Mouse (Mus musculus): Measurements from ENCODE around the gene Gm826. TPM values are rescaled to one million over a fixed set of nuclear protein-coding genes. Genes with fewer than 3 reads are reported as not detected.
A peak's percentile ranks its signal among the peaks of the same experiment; 100 is the strongest.

Gene Gm826
- polyA plus RNA-seq, 1 experiment from 2014 or later, result 0.50 TPM

GRCm38 (mm10) chr2:160339595-160339994, 5.6 kb upstream of the Gm826 start:
- no peaks in the 10 kb centered on the region for H3K9me3 ChIP-seq (ENCODE audit: control insufficient read depth, low read length)
- H3K9ac ChIP-seq (ENCODE audit: low read length), result no peak overlapping the region
- no peaks in the 10 kb centered on the region for H3K36me3 ChIP-seq (ENCODE audit: control insufficient read depth, insufficient read depth, low read length)
- H3K27ac ChIP-seq (ENCODE audit: low read length), result no peak overlapping the region
- H3K27me3 ChIP-seq (ENCODE audit: control insufficient read depth, insufficient read depth, low read depth, low read length), result no peaks in the 10 kb centered on the region
- H3K4me1 ChIP-seq (replicated peaks; ENCODE audit: control insufficient read depth, insufficient read depth, low read length), result no peaks in the 10 kb centered on the region
- 82% methylated on average over 5 of the region's 5 CpGs for WGBS
- ATAC-seq (ENCODE audit: low read depth), result no peak
- H3K4me3 ChIP-seq (ENCODE audit: low read length), result no peak overlapping the region
- no peak overlapping the region for H3K4me2 ChIP-seq (ENCODE audit: low read depth, low read length)

- H3K4me1 ChIP-seq (replicated peaks; ENCODE audit: control insufficient read depth, insufficient read depth, low read length), result peaks cover 6% of the 10 kb centered on the region; the same call in 1 of the 2 replicates
- no peaks in the 10 kb centered on the region for H3K9me3 ChIP-seq (ENCODE audit: control insufficient read depth, low read length)
- ATAC-seq (ENCODE audit: low read depth), result no peak
- no peak overlapping the region for H3K27ac ChIP-seq (ENCODE audit: low read length)
- WGBS, result 38% methylated on average over 2 of the region's 2 CpGs
- H3K36me3 ChIP-seq (ENCODE audit: control insufficient read depth, insufficient read depth, low read length), result no peaks in the 10 kb centered on the region
- H3K9ac ChIP-seq (ENCODE audit: low read length), result no peak overlapping the region
- H3K4me3 ChIP-seq (ENCODE audit: low read length), result no peak overlapping the region
- H3K4me2 ChIP-seq (ENCODE audit: low read depth, low read length), result no peak overlapping the region
- H3K27me3 ChIP-seq (ENCODE audit: control insufficient read depth, insufficient read depth, low read depth, low read length), result no peaks in the 10 kb centered on the region
Observed at GRCm38 (mm10) chr2:160336053-160336452, 2.1 kb upstream of the Gm826 start.

- peaks cover 6% of the 10 kb centered on the region; the same call in 1 of the 2 replicates for H3K4me1 ChIP-seq (replicated peaks; ENCODE audit: control insufficient read depth, insufficient read depth, low read length)
- H3K36me3 ChIP-seq (ENCODE audit: control insufficient read depth, insufficient read depth, low read length), result no peaks in the 10 kb centered on the region
- H3K27me3 ChIP-seq (ENCODE audit: control insufficient read depth, insufficient read depth, low read depth, low read length), result no peaks in the 10 kb centered on the region
- H3K9me3 ChIP-seq (ENCODE audit: control insufficient read depth, low read length), result no peaks in the 10 kb centered on the region
- 53% methylated on average over 1 of the region's 1 CpGs for WGBS
- no peak overlapping the region for H3K27ac ChIP-seq (ENCODE audit: low read length)
- no peak overlapping the region for H3K4me3 ChIP-seq (ENCODE audit: low read length)
- no peak overlapping the region for H3K4me2 ChIP-seq (ENCODE audit: low read depth, low read length)
- H3K9ac ChIP-seq (ENCODE audit: low read length), result no peak overlapping the region
- ATAC-seq (ENCODE audit: low read depth), result no peak
Observed at GRCm38 (mm10) chr2:160335043-160335442, 1.1 kb upstream of the Gm826 start.

- H3K9ac ChIP-seq (ENCODE audit: low read length), result no peak overlapping the region
- 77% methylated on average over 12 of the region's 12 CpGs for WGBS
Observed at GRCm38 (mm10) chr2:160332516-160333325, 1.2 kb downstream of the Gm826 start.

GRCm38 (mm10) chr2:160328886-160329285, 5.1 kb downstream of the Gm826 start:
- Histone ChIP-seq H3K4me3 (ENCODE audit: low read length) (no peak overlapping the region), H3K36me3 (ENCODE audit: control insufficient read depth, insufficient read depth, low read length) (no peaks in the 10 kb centered on the region), H3K9ac (ENCODE audit: low read length) (no peak overlapping the region), H3K4me2 (ENCODE audit: low read depth, low read length) (no peak overlapping the region), H3K9me3 (ENCODE audit: control insufficient read depth, low read length) (no peaks in the 10 kb centered on the region), H3K27ac (ENCODE audit: low read length) (no peak overlapping the region), H3K4me1 (replicated peaks; ENCODE audit: control insufficient read depth, insufficient read depth, low read length) (peaks cover 9% of the 10 kb centered on the region), H3K27me3 (ENCODE audit: control insufficient read depth, insufficient read depth, low read depth, low read length) (no peaks in the 10 kb centered on the region)
- 33% methylated on average over 9 of the region's 9 CpGs for WGBS
- no peak for ATAC-seq (ENCODE audit: low read depth)

More at GRCm38 (mm10) chr2:160332516-160333325, 1.2 kb downstream of the Gm826 start:
- no peaks in the 10 kb centered on the region for H3K9me3 ChIP-seq (ENCODE audit: control insufficient read depth, low read length)
- no peaks in the 10 kb centered on the region for H3K27me3 ChIP-seq (ENCODE audit: control insufficient read depth, insufficient read depth, low read depth, low read length)
- H3K4me1 ChIP-seq (replicated peaks; ENCODE audit: control insufficient read depth, insufficient read depth, low read length), result peaks cover 9% of the 10 kb centered on the region
- H3K4me3 ChIP-seq (ENCODE audit: low read length), result no peak overlapping the region
- no peaks in the 10 kb centered on the region for H3K36me3 ChIP-seq (ENCODE audit: control insufficient read depth, insufficient read depth, low read length)
- H3K4me2 ChIP-seq (ENCODE audit: low read depth, low read length), result no peak overlapping the region
- no peak overlapping the region for H3K27ac ChIP-seq (ENCODE audit: low read length)
- no peak for ATAC-seq (ENCODE audit: low read depth)

GRCm38 (mm10) chr2:160327716-160328115, 6.2 kb downstream of the Gm826 start:
- Histone ChIP-seq H3K36me3 (ENCODE audit: control insufficient read depth, insufficient read depth, low read length) (no peaks in the 10 kb centered on the region), H3K27ac (ENCODE audit: low read length) (no peak overlapping the region), H3K4me3 (ENCODE audit: low read length) (no peak overlapping the region), H3K9me3 (ENCODE audit: control insufficient read depth, low read length) (no peaks in the 10 kb centered on the region), H3K27me3 (ENCODE audit: control insufficient read depth, insufficient read depth, low read depth, low read length) (no peaks in the 10 kb centered on the region), H3K9ac (ENCODE audit: low read length) (no peak overlapping the region), H3K4me1 (replicated peaks; ENCODE audit: control insufficient read depth, insufficient read depth, low read length) (peaks cover 8% of the 10 kb centered on the region), H3K4me2 (ENCODE audit: low read depth, low read length) (no peak overlapping the region)
- WGBS, result 77% methylated on average over 4 of the region's 4 CpGs
- no peak for ATAC-seq (ENCODE audit: low read depth)

GRCm38 (mm10) chr2:160327167-160327566, 6.8 kb downstream of the Gm826 start:
- H3K27ac ChIP-seq (ENCODE audit: low read length), result no peak overlapping the region
- ATAC-seq (ENCODE audit: low read depth), result peak; percentile 75
- H3K36me3 ChIP-seq (ENCODE audit: control insufficient read depth, insufficient read depth, low read length), result no peaks in the 10 kb centered on the region
- no peaks in the 10 kb centered on the region for H3K27me3 ChIP-seq (ENCODE audit: control insufficient read depth, insufficient read depth, low read depth, low read length)
- no peak overlapping the region for H3K9ac ChIP-seq (ENCODE audit: low read length)
- H3K4me3 ChIP-seq (ENCODE audit: low read length), result no peak overlapping the region
- 16% methylated on average over 4 of the region's 4 CpGs for WGBS
- H3K4me1 ChIP-seq (replicated peaks; ENCODE audit: control insufficient read depth, insufficient read depth, low read length), result peaks cover 8% of the 10 kb centered on the region
- H3K4me2 ChIP-seq (ENCODE audit: low read depth, low read length), result no peak overlapping the region
- H3K9me3 ChIP-seq (ENCODE audit: control insufficient read depth, low read length), result no peaks in the 10 kb centered on the region

GRCm38 (mm10) chr2:160325105-160325644, 8.8 kb downstream of the Gm826 start:
- 64% methylated on average over 6 of the region's 6 CpGs for WGBS
- H3K27ac ChIP-seq (ENCODE audit: low read length), result no peak overlapping the region
- H3K4me1 ChIP-seq (replicated peaks; ENCODE audit: control insufficient read depth, insufficient read depth, low read length), result peaks cover 8% of the 10 kb centered on the region
- H3K36me3 ChIP-seq (ENCODE audit: control insufficient read depth, insufficient read depth, low read length), result no peaks in the 10 kb centered on the region
- no peaks in the 10 kb centered on the region for H3K27me3 ChIP-seq (ENCODE audit: control insufficient read depth, insufficient read depth, low read depth, low read length)
- H3K9ac ChIP-seq (ENCODE audit: low read length), result no peak overlapping the region
- no peak overlapping the region for H3K4me2 ChIP-seq (ENCODE audit: low read depth, low read length)
- no peak overlapping the region for H3K4me3 ChIP-seq (ENCODE audit: low read length)
- no peaks in the 10 kb centered on the region for H3K9me3 ChIP-seq (ENCODE audit: control insufficient read depth, low read length)
- ATAC-seq (ENCODE audit: low read depth), result no peak

- Histone ChIP-seq H3K4me3 (ENCODE audit: low read length) (no peak overlapping the region), H3K9ac (ENCODE audit: low read length) (no peak overlapping the region), H3K4me2 (ENCODE audit: low read depth, low read length) (no peak overlapping the region), H3K27me3 (ENCODE audit: control insufficient read depth, insufficient read depth, low read depth, low read length) (no peaks in the 10 kb centered on the region), H3K27ac (ENCODE audit: low read length) (no peak overlapping the region), H3K9me3 (ENCODE audit: control insufficient read depth, low read length) (no peaks in the 10 kb centered on the region), H3K36me3 (ENCODE audit: control insufficient read depth, insufficient read depth, low read length) (no peaks in the 10 kb centered on the region), H3K4me1 (replicated peaks; ENCODE audit: control insufficient read depth, insufficient read depth, low read length) (no peaks in the 10 kb centered on the region)
- 0 out of 2 replicates have a peak, but pooled peaks have one; percentile 20 for ATAC-seq (ENCODE audit: low read depth)
- 32% methylated on average over 4 of the region's 4 CpGs for WGBS
Observed at GRCm38 (mm10) chr2:160321829-160322228, 12.1 kb downstream of the Gm826 start.

Data from lung, embryonic 16.5 days (tissue).